Comparison of ENCODE assay signal across 9 mouse cellular contexts in the genomic region with DNA sequence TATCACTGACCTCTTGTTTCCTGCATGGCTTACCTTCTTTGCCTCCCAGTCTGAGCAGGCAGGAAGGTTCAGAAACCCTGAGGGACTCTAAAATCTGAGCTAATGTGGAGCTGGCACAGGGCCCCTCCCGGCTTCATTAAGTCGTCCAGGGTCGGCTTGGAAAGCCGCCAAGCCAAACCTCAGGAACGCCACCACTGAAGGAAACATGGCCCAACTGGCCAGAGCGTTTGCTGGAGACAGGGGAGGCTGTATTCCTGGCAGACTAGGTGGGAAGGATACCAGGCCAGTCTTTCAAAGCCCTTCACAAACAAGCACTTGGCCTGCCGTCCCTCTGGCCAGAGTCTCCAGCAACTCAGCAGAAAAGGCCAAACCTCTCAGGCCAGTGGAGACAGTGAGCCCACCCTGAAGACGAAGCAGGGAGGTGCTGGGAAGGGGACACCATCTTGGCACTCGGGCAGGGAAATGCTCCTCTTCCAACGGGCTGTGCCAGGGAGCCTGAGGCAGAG. TPM values are rescaled to one million over a fixed set of nuclear protein-coding genes. Genes with fewer than 3 reads are reported as not detected.
DNase-seq lines count a peak whose midpoint lies in the region; ATAC-seq and TF ChIP-seq lines count a peak whose summit lies in the region.
"Had no signal": no experiment of that assay in that cellular context is flagged by ENCODE, and none has a peak within 500 bp of the region (broad histone marks: within the 10 kb centered on the region; RNA-seq: fewer than 3 reads in every experiment).

No protein-coding gene starts in this region.

- 18% methylated on average over 10 of the region's 10 CpGs for WGBS in heart, adult 2 months
- WGBS in heart, embryonic 10.5 days = 76% methylated on average over 10 of the region's 10 CpGs
- 40% methylated on average over 10 of the region's 10 CpGs for WGBS in stomach, postnatal 0 days

- no peak overlapping the region for H3K4me3 ChIP-seq in heart, adult 2 months
- H3K4me3 ChIP-seq in heart, embryonic 10.5 days = no peak overlapping the region
- H3K4me3 ChIP-seq in stomach, postnatal 0 days (ENCODE audit: low read depth, low read length) = no peak overlapping the region
- H3K4me3 ChIP-seq: neural tube, embryonic 12.5 days had no signal

- no peaks in the 10 kb centered on the region for H3K27me3 ChIP-seq in heart, adult 2 months (ENCODE audit: control insufficient read depth, insufficient read depth, low read length)
- H3K27me3 ChIP-seq in heart, embryonic 10.5 days (ENCODE audit: insufficient read depth, poor library complexity, severe bottlenecking) = no peaks in the 10 kb centered on the region
- H3K27me3 ChIP-seq in stomach, postnatal 0 days (ENCODE audit: control insufficient read depth, insufficient read depth, low read length) = no peaks in the 10 kb centered on the region
- H3K27me3 ChIP-seq: neural tube, embryonic 12.5 days had no signal

- peaks cover 15% of the 10 kb centered on the region for H3K4me1 ChIP-seq in heart, adult 2 months (ENCODE audit: control insufficient read depth, insufficient read depth, low read length)
- peaks cover 26% of the 10 kb centered on the region for H3K4me1 ChIP-seq in heart, embryonic 10.5 days
- no peaks in the 10 kb centered on the region for H3K4me1 ChIP-seq in stomach, postnatal 0 days (replicated peaks; ENCODE audit: control insufficient read depth, insufficient read depth)

- TF ChIP-seq CTCF in heart, adult 2 months (IDR thresholded peaks at IDR 0.05) = no peak
- no peak for TF ChIP-seq CTCF in stomach, postnatal 0 days (IDR thresholded peaks at IDR 0.05; ENCODE audit: low read depth)

- H3K79me2 ChIP-seq in heart, adult 2 months (replicated peaks; ENCODE audit: control insufficient read depth, insufficient read depth, low read length) = no peaks in the 10 kb centered on the region

- TF ChIP-seq POLR2A in heart, adult 2 months (IDR thresholded peaks at IDR 0.05; ENCODE audit: insufficient read depth, low read depth, low read length) = no peak

- ATAC-seq in stomach, postnatal 0 days (ENCODE audit: low FRiP score, low TSS enrichment) = peak; percentile 59; the same call in 1 of the 2 replicates
- ATAC-seq in megakaryocyte-erythroid progenitor cell, adult 5-6 weeks (replicated peaks; ENCODE audit: low FRiP score, low TSS enrichment, poor library complexity, severe bottlenecking) = no peak

- H3K27ac ChIP-seq in heart, adult 2 months = peak overlapping the region; percentile 56
- H3K27ac ChIP-seq in heart, embryonic 10.5 days = no peak overlapping the region
- peak overlapping the region; percentile 14 for H3K27ac ChIP-seq in stomach, postnatal 0 days (replicated peaks)
- H3K27ac ChIP-seq: neural tube, embryonic 12.5 days had no signal

- H3K9ac ChIP-seq in heart, adult 2 months (ENCODE audit: low read depth, low read length) = no peak overlapping the region
- no peak overlapping the region for H3K9ac ChIP-seq in stomach, postnatal 0 days (ENCODE audit: low read length)
- H3K9ac ChIP-seq: neural tube, embryonic 12.5 days had no signal

- H3K36me3 ChIP-seq in heart, adult 2 months (ENCODE audit: control insufficient read depth, insufficient read depth, low read length) = no peaks in the 10 kb centered on the region
- 0 out of 2 replicates have a peak, but pooled peaks cover 5% of the 10 kb centered on the region for H3K36me3 ChIP-seq in heart, embryonic 10.5 days
- H3K36me3 ChIP-seq in stomach, postnatal 0 days (ENCODE audit: control insufficient read depth, insufficient read depth, low read length) = no peaks in the 10 kb centered on the region
- H3K36me3 ChIP-seq: neural tube, embryonic 12.5 days had no signal

- peak; percentile 55 to 80 for DNase-seq in heart, adult 2 months
- DNase-seq in heart, embryonic 10.5 days (ENCODE audit: low spot score) = no peak
- DNase-seq in urinary bladder, postnatal 14 days (ENCODE audit: low spot score) = peak; percentile 53
- DNase-seq in urinary bladder, adult 2 months (ENCODE audit: low spot score) = no peak
- peak; percentile 74 for DNase-seq in heart, postnatal 4 days
- DNase-seq in stomach, postnatal 0 days (ENCODE audit: low spot score) = peak; percentile 32
- DNase-seq in spleen, postnatal 4 days (ENCODE audit: low spot score in 2 of 2) = no peak

- intact Hi-C loops in heart, adult 2 months (cut with DNase I) = no loop called here

- TF ChIP-seq EP300 in heart, adult 2 months (IDR thresholded peaks at IDR 0.05; ENCODE audit: insufficient read depth, low read depth, low read length) = no peak
- TF ChIP-seq EP300 in stomach, postnatal 0 days (optimal IDR thresholded peaks at IDR 0.05) = no peak

- H3K4me2 ChIP-seq in stomach, postnatal 0 days (replicated peaks; ENCODE audit: low read depth) = no peak overlapping the region
- H3K4me2 ChIP-seq: neural tube, embryonic 12.5 days had no signal

- H3K9me3 ChIP-seq in heart, embryonic 10.5 days = no peaks in the 10 kb centered on the region
- no peaks in the 10 kb centered on the region for H3K9me3 ChIP-seq in stomach, postnatal 0 days (ENCODE audit: control insufficient read depth, low read length)

RNA-seq across cellular contexts. Expression of gene Kcnb1, which starts 27.4 kb away (rescaled TPM):
- 10 to 100 TPM; 32.8 to 38.8 TPM for total RNA-seq in heart, adult 2 months (2021)
- polyA plus RNA-seq in heart, adult 2 months (2012; rRNA removed) = 17.2 and 19.2 TPM in 2 replicates
- 0.16 and 0.21 TPM in 2 replicates for polyA plus RNA-seq in heart, embryonic 10.5 days (2016; fragmentation: Nextera tagmentation; extraction: Ambion mirVana)
- 6.7 and 11.9 TPM in 2 replicates for polyA plus RNA-seq in urinary bladder, adult 2 months (2012; rRNA removed)
- 10 to 100 TPM; 22.5 to 26.9 TPM for total RNA-seq in heart, postnatal 4 days (2021)
- 1.6 and 1.9 TPM in 2 replicates for polyA plus RNA-seq in stomach, postnatal 0 days (2015; fragmentation: Nextera tagmentation; extraction: Ambion mirVana)
- 0.35 and 1.4 TPM in 2 replicates for total RNA-seq in megakaryocyte-erythroid progenitor cell, adult 5-6 weeks (2014; fragmentation: Nextera tagmentation)
- 0.04 TPM in 1 of 2 replicates, not detected in the other for total RNA-seq in megakaryocyte-erythroid progenitor cell, adult 5-6 weeks (2017)

Comparison
In these comparisons a context has a peak if more than half of its experiments do, and no peak if none do; other contexts are left out.
1. DNase-seq: peak in heart, adult 2 months (2 of 2), urinary bladder, postnatal 14 days (single experiment), heart, postnatal 4 days (single experiment) and stomach, postnatal 0 days (single experiment); none in heart, embryonic 10.5 days (single experiment), urinary bladder, adult 2 months (single experiment) and spleen, postnatal 4 days (0 of 2).